Mouse (Mus musculus): ENCODE data around the gene Gns. TPM values are rescaled to one million over a fixed set of nuclear protein-coding genes. Genes with fewer than 3 reads are reported as not detected.

Gns gene
- total and polyA plus RNA-seq, 2 experiments = 65.7 to 84.0 TPM

DNA sequence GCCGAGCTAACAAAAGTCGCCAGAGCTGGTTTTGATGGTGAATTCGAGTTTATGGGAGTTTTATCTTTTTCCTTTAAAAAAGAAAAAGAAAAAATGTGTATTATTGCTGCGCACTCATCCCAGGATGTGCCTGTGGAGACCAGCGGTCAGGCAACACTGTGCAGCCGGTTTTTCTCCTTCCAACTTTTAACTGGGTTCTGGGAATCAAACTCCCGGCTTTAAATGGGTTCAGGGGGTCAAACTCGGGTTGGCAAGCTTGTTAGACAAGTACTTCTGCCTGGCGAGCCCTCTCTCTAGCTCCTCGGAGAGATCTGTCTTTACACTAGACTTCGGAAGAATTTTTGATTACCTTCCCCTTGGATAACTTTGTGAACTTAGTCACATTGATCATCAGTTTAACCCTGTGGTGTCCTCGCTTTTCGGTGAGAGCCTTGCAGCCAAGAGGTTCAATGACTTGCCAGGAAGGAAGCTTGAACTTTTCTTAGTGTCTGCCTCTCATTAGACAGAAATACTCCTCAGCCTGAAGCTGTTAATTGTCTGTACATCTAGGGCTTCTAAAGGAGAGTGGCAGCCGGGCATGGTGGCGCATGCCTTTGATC is 13.1 kb upstream of the Gns start:
- Histone ChIP-seq H3K27ac (replicated peaks; ENCODE audit: insufficient read depth, low read depth, low read length) (peak overlapping the region; percentile 41), H3K36me3 (ENCODE audit: control insufficient read depth, insufficient read depth, low read length) (no peaks in the 10 kb centered on the region), H3K79me2 (ENCODE audit: control insufficient read depth, insufficient read depth, low read length) (no peaks in the 10 kb centered on the region), H3K4me1 (ENCODE audit: control insufficient read depth, insufficient read depth, low read length) (peaks cover 5% of the 10 kb centered on the region), H3K9ac (ENCODE audit: low read depth, low read length) (peak overlapping the region; percentile 81; the same call in 1 of the 2 replicates), H3K4me3 (ENCODE audit: insufficient read depth, low read depth, low read length) (peak overlapping the region; percentile 84), H3K27me3 (ENCODE audit: control insufficient read depth, insufficient read depth, low read length) (no peaks in the 10 kb centered on the region)
- no peak for TF ChIP-seq CTCF (IDR thresholded peaks at IDR 0.05; ENCODE audit: low read depth, low read length)
- no peak for TF ChIP-seq POLR2A (IDR thresholded peaks at IDR 0.05; ENCODE audit: extremely low read depth, insufficient read depth, low read length)
- WGBS = 18% methylated on average over 15 of the region's 15 CpGs
- DNase-seq (ENCODE audit: extremely low read depth, low read depth, low spot score) = no peak

DNA sequence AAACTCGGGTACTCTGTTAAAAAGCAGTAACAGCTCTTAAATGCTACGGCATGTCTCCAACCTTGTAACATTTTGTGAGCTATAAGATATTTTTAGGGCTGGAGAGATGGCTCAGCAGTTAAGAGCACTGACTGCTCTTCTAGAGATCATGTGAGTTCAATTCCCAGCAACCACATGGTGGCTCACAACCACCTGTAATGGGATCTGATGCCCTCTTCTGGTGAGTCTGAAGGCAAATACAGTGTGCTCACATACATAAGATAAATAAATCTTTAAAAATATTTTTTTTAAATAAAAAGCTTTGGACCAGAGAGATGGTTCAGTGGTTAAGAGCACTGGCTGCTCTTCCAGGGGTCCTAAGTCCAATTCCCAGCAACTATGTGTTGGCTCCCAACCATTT is 4.5 kb upstream of the Gns start:
- no peaks in the 10 kb centered on the region for H3K27me3 ChIP-seq (ENCODE audit: control insufficient read depth, insufficient read depth, low read length)
- H3K36me3 ChIP-seq (ENCODE audit: control insufficient read depth, insufficient read depth, low read length) = no peaks in the 10 kb centered on the region
- no peak overlapping the region for H3K4me3 ChIP-seq (ENCODE audit: insufficient read depth, low read depth, low read length)
- no peak overlapping the region for H3K27ac ChIP-seq (replicated peaks; ENCODE audit: insufficient read depth, low read depth, low read length)
- 0 out of 2 replicates have a peak, but pooled peaks cover 3% of the 10 kb centered on the region for H3K4me1 ChIP-seq (ENCODE audit: control insufficient read depth, insufficient read depth, low read length)
- peaks cover 4% of the 10 kb centered on the region; the same call in 1 of the 2 replicates for H3K79me2 ChIP-seq (ENCODE audit: control insufficient read depth, insufficient read depth, low read length)
- no peak for TF ChIP-seq POLR2A (IDR thresholded peaks at IDR 0.05; ENCODE audit: extremely low read depth, insufficient read depth, low read length)
- TF ChIP-seq CTCF (IDR thresholded peaks at IDR 0.05; ENCODE audit: low read depth, low read length) = no peak
- H3K9ac ChIP-seq (ENCODE audit: low read depth, low read length) = no peak overlapping the region
- 96% methylated on average over 2 of the region's 2 CpGs for WGBS
- DNase-seq (ENCODE audit: extremely low read depth, low read depth, low spot score) = no peak

DNA sequence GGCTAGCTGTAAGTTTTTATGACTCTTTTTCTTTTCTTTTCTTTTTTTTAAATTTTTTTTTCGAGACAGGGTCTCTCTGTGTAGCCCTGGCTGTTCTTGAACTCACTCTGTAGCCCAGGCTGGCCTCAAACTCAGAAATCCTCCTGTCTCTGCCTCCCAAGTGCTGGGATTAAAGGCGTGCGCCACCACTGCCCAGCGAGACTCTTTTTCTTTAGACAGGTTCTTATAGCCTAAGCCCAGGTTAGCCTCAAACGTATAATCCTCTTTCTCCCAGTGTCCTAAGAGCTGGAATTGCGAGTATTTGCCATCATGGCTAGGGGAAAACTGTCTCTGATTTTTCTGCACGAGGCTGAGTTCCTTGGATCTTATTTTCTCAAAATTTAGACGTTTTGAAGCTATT is 1.7 kb upstream of the Gns start:
- H3K4me1 ChIP-seq (ENCODE audit: control insufficient read depth, insufficient read depth, low read length) = peaks cover 12% of the 10 kb centered on the region
- WGBS = 88% methylated on average over 8 of the region's 8 CpGs
- H3K9ac ChIP-seq (ENCODE audit: low read depth, low read length) = no peak overlapping the region
- peaks cover 24% of the 10 kb centered on the region for H3K79me2 ChIP-seq (ENCODE audit: control insufficient read depth, insufficient read depth, low read length)
- TF ChIP-seq CTCF (IDR thresholded peaks at IDR 0.05; ENCODE audit: low read depth, low read length) (no peak), POLR2A (IDR thresholded peaks at IDR 0.05; ENCODE audit: extremely low read depth, insufficient read depth, low read length) (no peak)
- DNase-seq (ENCODE audit: extremely low read depth, low read depth, low spot score) = no peak
- H3K27ac ChIP-seq (replicated peaks; ENCODE audit: insufficient read depth, low read depth, low read length) = no peak overlapping the region
- no peak overlapping the region for H3K4me3 ChIP-seq (ENCODE audit: insufficient read depth, low read depth, low read length)
- no peaks in the 10 kb centered on the region for H3K27me3 ChIP-seq (ENCODE audit: control insufficient read depth, insufficient read depth, low read length)
- H3K36me3 ChIP-seq (ENCODE audit: control insufficient read depth, insufficient read depth, low read length) = no peaks in the 10 kb centered on the region

DNA sequence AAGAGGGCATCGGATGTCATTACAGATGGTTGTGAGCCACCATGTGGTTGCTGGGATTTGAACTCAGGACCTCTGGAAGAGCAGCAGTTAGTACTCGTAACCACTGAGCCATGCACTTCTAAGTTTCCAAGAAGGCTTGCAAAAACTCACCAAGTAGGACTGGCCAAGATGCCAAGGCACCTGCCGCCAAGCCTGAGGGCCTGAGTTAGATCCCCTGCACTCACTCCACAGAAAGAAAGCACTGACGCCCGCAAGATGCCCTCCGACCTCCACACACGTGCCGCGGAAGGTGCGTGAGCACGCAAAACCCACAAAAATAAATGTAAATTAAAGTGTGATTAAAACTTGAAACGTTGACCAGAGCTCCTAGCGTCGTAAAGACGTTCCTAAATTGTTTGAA is 584 bp upstream of the Gns start:
- peak overlapping the region; percentile 63 for H3K27ac ChIP-seq (replicated peaks; ENCODE audit: insufficient read depth, low read depth, low read length)
- H3K9ac ChIP-seq (ENCODE audit: low read depth, low read length) = 0 out of 2 replicates have a peak overlapping the region, but pooled peaks have one; percentile 4
- peak overlapping the region; percentile 79 for H3K4me3 ChIP-seq (ENCODE audit: insufficient read depth, low read depth, low read length)
- no peaks in the 10 kb centered on the region for H3K36me3 ChIP-seq (ENCODE audit: control insufficient read depth, insufficient read depth, low read length)
- peaks cover 30% of the 10 kb centered on the region for H3K79me2 ChIP-seq (ENCODE audit: control insufficient read depth, insufficient read depth, low read length)
- no peaks in the 10 kb centered on the region for H3K27me3 ChIP-seq (ENCODE audit: control insufficient read depth, insufficient read depth, low read length)
- no peak for DNase-seq (ENCODE audit: extremely low read depth, low read depth, low spot score)
- H3K4me1 ChIP-seq (ENCODE audit: control insufficient read depth, insufficient read depth, low read length) = peaks cover 16% of the 10 kb centered on the region
- 20% methylated on average over 15 of the region's 15 CpGs for WGBS
- TF ChIP-seq CTCF (IDR thresholded peaks at IDR 0.05; ENCODE audit: low read depth, low read length) (no peak), POLR2A (IDR thresholded peaks at IDR 0.05; ENCODE audit: extremely low read depth, insufficient read depth, low read length) (no peak)

DNA sequence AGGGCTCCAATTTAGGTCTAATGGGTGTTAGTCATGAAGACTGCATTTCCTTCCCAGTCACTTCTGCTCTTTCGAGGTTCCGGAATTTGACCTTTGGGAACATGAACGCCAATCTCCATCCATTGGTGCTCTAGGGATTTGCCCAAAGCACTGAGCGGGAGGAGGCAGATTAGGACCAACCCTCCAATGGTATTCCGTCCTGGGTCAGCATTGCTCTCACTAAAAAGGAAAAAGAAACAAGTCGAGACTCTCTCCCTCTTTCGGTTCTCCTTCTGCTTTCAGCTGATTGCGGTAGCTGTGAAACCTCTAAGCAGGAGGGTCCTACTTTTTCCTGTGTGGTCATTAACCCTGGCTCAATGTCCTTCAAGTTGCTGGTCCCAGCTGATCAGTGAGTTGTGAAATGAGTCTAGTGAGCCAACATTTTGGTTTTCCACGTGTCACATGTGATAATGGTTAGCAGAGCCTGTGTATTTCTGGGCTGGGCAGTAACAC is 937 bp downstream of the Gns start:
- Histone ChIP-seq H3K4me1 (ENCODE audit: control insufficient read depth, insufficient read depth, low read length) (peaks cover 16% of the 10 kb centered on the region), H3K4me3 (ENCODE audit: insufficient read depth, low read depth, low read length) (peak overlapping the region; percentile 79), H3K36me3 (ENCODE audit: control insufficient read depth, insufficient read depth, low read length) (peaks cover 5% of the 10 kb centered on the region; the same call in 1 of the 2 replicates), H3K9ac (ENCODE audit: low read depth, low read length) (peak overlapping the region; percentile 93), H3K27me3 (ENCODE audit: control insufficient read depth, insufficient read depth, low read length) (no peaks in the 10 kb centered on the region), H3K27ac (replicated peaks; ENCODE audit: insufficient read depth, low read depth, low read length) (peak overlapping the region; percentile 92), H3K79me2 (ENCODE audit: control insufficient read depth, insufficient read depth, low read length) (peaks cover 30% of the 10 kb centered on the region)
- TF ChIP-seq CTCF (IDR thresholded peaks at IDR 0.05; ENCODE audit: low read depth, low read length) (no peak), POLR2A (IDR thresholded peaks at IDR 0.05; ENCODE audit: extremely low read depth, insufficient read depth, low read length) (no peak)
- peak; percentile 96 for DNase-seq (ENCODE audit: extremely low read depth, low read depth, low spot score)
- 0% methylated on average over 9 of the region's 9 CpGs for WGBS

DNA sequence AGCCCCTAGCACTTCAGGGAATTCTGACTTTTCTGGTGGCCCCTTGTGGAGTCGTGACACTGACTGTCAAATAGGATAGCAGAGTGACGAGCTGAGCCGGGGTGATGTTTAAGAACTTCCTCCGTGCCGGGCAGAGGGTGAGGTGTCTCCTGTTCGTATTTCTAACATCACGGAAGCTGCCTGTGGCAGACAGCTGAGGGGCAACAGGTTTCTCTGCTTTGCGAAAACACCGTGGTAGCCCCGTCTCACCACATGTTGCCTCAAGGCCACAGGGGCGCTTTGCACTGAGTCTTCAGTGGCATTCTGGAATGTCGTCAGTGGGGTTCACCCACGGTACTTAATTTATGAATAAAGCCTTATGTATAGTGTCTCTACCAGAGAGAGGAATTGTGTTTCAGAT is 2.4 kb downstream of the Gns start:
- no peak overlapping the region for H3K4me3 ChIP-seq (ENCODE audit: insufficient read depth, low read depth, low read length)
- TF ChIP-seq CTCF (IDR thresholded peaks at IDR 0.05; ENCODE audit: low read depth, low read length) (no peak), POLR2A (IDR thresholded peaks at IDR 0.05; ENCODE audit: extremely low read depth, insufficient read depth, low read length) (no peak)
- H3K27ac ChIP-seq (replicated peaks; ENCODE audit: insufficient read depth, low read depth, low read length) = no peak overlapping the region
- H3K9ac ChIP-seq (ENCODE audit: low read depth, low read length) = no peak overlapping the region
- H3K36me3 ChIP-seq (ENCODE audit: control insufficient read depth, insufficient read depth, low read length) = peaks cover 13% of the 10 kb centered on the region
- peaks cover 35% of the 10 kb centered on the region for H3K79me2 ChIP-seq (ENCODE audit: control insufficient read depth, insufficient read depth, low read length)
- H3K27me3 ChIP-seq (ENCODE audit: control insufficient read depth, insufficient read depth, low read length) = no peaks in the 10 kb centered on the region
- 90% methylated on average over 13 of the region's 13 CpGs for WGBS
- DNase-seq (ENCODE audit: extremely low read depth, low read depth, low spot score) = no peak
- peaks cover 16% of the 10 kb centered on the region for H3K4me1 ChIP-seq (ENCODE audit: control insufficient read depth, insufficient read depth, low read length)

Data from liver, adult 2 months (tissue).